Mouse (Mus musculus): Measurements from ENCODE around the gene Dhx32. TPM values are rescaled to one million over a fixed set of nuclear protein-coding genes. Genes with fewer than 3 reads are reported as not detected.
A peak's percentile ranks its signal among the peaks of the same experiment; 100 is the strongest.

The Dhx32 gene
- polyA plus RNA-seq (2014; fragmentation: Nextera tagmentation; extraction: Ambion mirVana), result 55.1 and 56.9 TPM in 2 replicates

GRCm38 (mm10) chr7:133782717-133783435 is at the start of gene Dhx32:
Gene Dhx32 (minus strand): TSS chr7:133782726.
- no peak within 1 kb of the TSS for H3K9ac ChIP-seq (ENCODE audit: low read length)
- no peak within 1 kb of the TSS for H3K4me2 ChIP-seq (ENCODE audit: low read length)
- H3K9me3 ChIP-seq (replicated peaks; ENCODE audit: control insufficient read depth, low read length), result no peaks in the 10 kb centered on the region
- DNase-seq (ENCODE audit: low spot score) (peak; percentile 87), ATAC-seq (0 out of 2 replicates have a peak, but pooled peaks have one; percentile 57)
- H3K27ac ChIP-seq (ENCODE audit: low read depth, low read length), result no peak within 1 kb of the TSS
- no peaks in the 10 kb centered on the region for H3K4me1 ChIP-seq (ENCODE audit: control insufficient read depth, insufficient read depth, low read length)
- no peak within 1 kb of the TSS for H3K4me3 ChIP-seq (ENCODE audit: low read depth, low read length)
- 23% methylated on average over 18 of the region's 18 CpGs for WGBS
- H3K27me3 ChIP-seq (replicated peaks; ENCODE audit: control insufficient read depth, insufficient read depth, low read length), result no peaks in the 10 kb centered on the region
- H3K36me3 ChIP-seq (ENCODE audit: control insufficient read depth, insufficient read depth, low read length), result no peaks in the 10 kb centered on the region

GRCm38 (mm10) chr7:133829579-133829978 is 47.1 kb upstream of the Dhx32 start:
- Histone ChIP-seq H3K4me2 (ENCODE audit: low read length) (no peak overlapping the region), H3K4me3 (ENCODE audit: low read depth, low read length) (no peak overlapping the region), H3K27ac (ENCODE audit: low read depth, low read length) (no peak overlapping the region), H3K9me3 (replicated peaks; ENCODE audit: control insufficient read depth, low read length) (no peaks in the 10 kb centered on the region), H3K9ac (ENCODE audit: low read length) (no peak overlapping the region), H3K36me3 (ENCODE audit: control insufficient read depth, insufficient read depth, low read length) (no peaks in the 10 kb centered on the region), H3K27me3 (replicated peaks; ENCODE audit: control insufficient read depth, insufficient read depth, low read length) (no peaks in the 10 kb centered on the region), H3K4me1 (ENCODE audit: control insufficient read depth, insufficient read depth, low read length) (no peaks in the 10 kb centered on the region)
- 73% methylated on average over 7 of the region's 7 CpGs for WGBS
- DNase-seq (ENCODE audit: low spot score), result no peak
- ATAC-seq, result no peak

DNA sequence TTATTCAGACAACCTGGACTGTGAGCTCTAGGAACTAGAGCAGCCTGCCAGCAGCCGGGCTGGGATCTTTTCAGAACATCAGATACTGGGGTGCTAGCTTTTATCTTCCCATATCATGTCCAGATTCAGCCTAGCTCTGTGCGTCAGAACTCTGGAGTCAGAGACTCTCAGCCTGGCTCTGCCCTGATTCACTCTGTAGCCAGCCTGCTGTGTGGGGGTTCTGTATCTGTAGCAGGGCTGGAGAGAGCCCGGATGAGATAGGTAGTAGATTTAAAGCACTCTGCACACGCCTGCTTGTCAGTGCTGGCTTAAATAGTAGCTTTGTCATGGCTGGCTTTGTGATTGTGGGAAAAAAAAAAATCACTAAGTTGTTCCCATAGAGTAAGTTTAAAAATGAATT is 46.0 kb upstream of the Dhx32 start:
- Histone ChIP-seq H3K27ac (ENCODE audit: low read depth, low read length) (no peak overlapping the region), H3K9ac (ENCODE audit: low read length) (no peak overlapping the region), H3K4me3 (ENCODE audit: low read depth, low read length) (no peak overlapping the region), H3K4me2 (ENCODE audit: low read length) (no peak overlapping the region), H3K4me1 (ENCODE audit: control insufficient read depth, insufficient read depth, low read length) (no peaks in the 10 kb centered on the region), H3K27me3 (replicated peaks; ENCODE audit: control insufficient read depth, insufficient read depth, low read length) (no peaks in the 10 kb centered on the region), H3K36me3 (ENCODE audit: control insufficient read depth, insufficient read depth, low read length) (no peaks in the 10 kb centered on the region), H3K9me3 (replicated peaks; ENCODE audit: control insufficient read depth, low read length) (0 out of 2 replicates have a peak, but pooled peaks cover 3% of the 10 kb centered on the region)
- WGBS, result 42% methylated on average over 4 of the region's 4 CpGs
- no peak for ATAC-seq
- DNase-seq (ENCODE audit: low spot score), result no peak

DNA sequence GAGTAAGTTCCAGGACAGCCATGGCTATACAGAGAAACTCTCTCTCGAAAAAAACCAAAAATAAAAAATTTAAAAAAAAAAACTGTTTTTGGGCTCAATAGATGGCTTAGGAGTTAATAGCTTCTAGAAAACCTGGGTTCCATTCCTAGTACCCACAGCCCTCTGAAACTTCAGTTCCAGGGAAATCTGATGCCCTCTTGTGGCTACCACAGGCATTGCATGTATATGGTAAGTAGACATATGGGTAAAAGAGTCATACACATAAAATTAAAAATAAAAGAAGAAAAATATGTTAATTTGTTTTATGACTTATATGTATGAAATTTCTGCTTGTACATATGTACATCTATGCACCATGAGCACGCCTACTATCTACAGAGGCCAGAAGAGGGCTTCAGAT is 42.1 kb upstream of the Dhx32 start:
- no peaks in the 10 kb centered on the region for H3K4me1 ChIP-seq (ENCODE audit: control insufficient read depth, insufficient read depth, low read length)
- WGBS, result 94% methylated on average over 2 of the region's 2 CpGs
- no peaks in the 10 kb centered on the region for H3K27me3 ChIP-seq (replicated peaks; ENCODE audit: control insufficient read depth, insufficient read depth, low read length)

DNA sequence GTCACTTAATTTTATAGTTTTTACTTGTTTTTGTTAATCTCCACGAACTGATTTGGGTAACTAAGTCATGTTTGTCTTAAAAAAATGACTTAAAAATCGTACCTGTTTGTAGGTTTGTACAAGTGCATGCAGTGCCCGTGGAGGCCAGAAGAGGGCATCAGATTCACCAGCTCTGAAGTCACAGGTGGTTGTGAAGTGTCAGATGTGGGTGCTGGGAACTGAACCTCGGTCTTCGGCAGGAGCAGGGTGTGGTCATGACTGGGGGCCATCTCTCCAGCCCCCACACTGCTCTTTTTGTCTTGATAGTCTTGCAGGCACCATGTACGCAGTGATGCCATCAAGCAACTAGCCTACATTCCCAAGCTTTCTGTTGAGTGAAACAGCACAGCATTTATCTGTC is 41.2 kb upstream of the Dhx32 start:
- H3K4me1 ChIP-seq (ENCODE audit: control insufficient read depth, insufficient read depth, low read length), result no peaks in the 10 kb centered on the region
- DNase-seq (ENCODE audit: low spot score), result no peak
- no peak overlapping the region for H3K9ac ChIP-seq (ENCODE audit: low read length)
- H3K9me3 ChIP-seq (replicated peaks; ENCODE audit: control insufficient read depth, low read length), result 0 out of 2 replicates have a peak, but pooled peaks cover 3% of the 10 kb centered on the region
- H3K4me3 ChIP-seq (ENCODE audit: low read depth, low read length), result no peak overlapping the region
- H3K27me3 ChIP-seq (replicated peaks; ENCODE audit: control insufficient read depth, insufficient read depth, low read length), result no peaks in the 10 kb centered on the region
- 89% methylated on average over 6 of the region's 6 CpGs for WGBS
- H3K27ac ChIP-seq (ENCODE audit: low read depth, low read length), result no peak overlapping the region
- H3K4me2 ChIP-seq (ENCODE audit: low read length), result no peak overlapping the region
- no peak for ATAC-seq
- no peaks in the 10 kb centered on the region for H3K36me3 ChIP-seq (ENCODE audit: control insufficient read depth, insufficient read depth, low read length)

More for the DNA sequence above, 42.1 kb upstream of the Dhx32 start:
- Histone ChIP-seq H3K36me3 (ENCODE audit: control insufficient read depth, insufficient read depth, low read length) (no peaks in the 10 kb centered on the region), H3K9ac (ENCODE audit: low read length) (no peak overlapping the region), H3K4me2 (ENCODE audit: low read length) (no peak overlapping the region), H3K9me3 (replicated peaks; ENCODE audit: control insufficient read depth, low read length) (0 out of 2 replicates have a peak, but pooled peaks cover 3% of the 10 kb centered on the region), H3K27ac (ENCODE audit: low read depth, low read length) (no peak overlapping the region), H3K4me3 (ENCODE audit: low read depth, low read length) (no peak overlapping the region)
- ATAC-seq (no peak), DNase-seq (ENCODE audit: low spot score) (no peak)

DNA sequence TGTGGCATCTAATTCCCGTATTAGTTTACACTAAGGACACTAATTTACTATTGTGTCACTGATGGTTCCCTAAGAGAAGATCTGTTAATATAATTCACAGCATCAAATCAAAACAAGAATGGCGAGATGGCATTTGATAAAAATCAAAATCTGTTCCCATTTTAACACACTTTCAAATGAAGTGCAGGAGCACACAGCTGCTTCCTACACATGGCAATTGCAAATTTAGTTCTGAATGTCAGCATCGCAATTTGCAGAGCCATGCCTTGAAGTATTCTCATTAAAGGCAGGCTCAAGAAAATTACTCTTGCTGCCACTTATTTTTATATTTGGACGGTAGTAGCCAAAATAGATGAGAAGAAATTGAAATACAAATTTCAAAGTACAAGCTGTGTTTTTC is 30.8 kb upstream of the Dhx32 start:
- Histone ChIP-seq H3K27ac (ENCODE audit: low read depth, low read length) (no peak overlapping the region), H3K4me1 (ENCODE audit: control insufficient read depth, insufficient read depth, low read length) (no peaks in the 10 kb centered on the region), H3K9me3 (replicated peaks; ENCODE audit: control insufficient read depth, low read length) (no peaks in the 10 kb centered on the region), H3K27me3 (replicated peaks; ENCODE audit: control insufficient read depth, insufficient read depth, low read length) (no peaks in the 10 kb centered on the region), H3K9ac (ENCODE audit: low read length) (no peak overlapping the region), H3K36me3 (ENCODE audit: control insufficient read depth, insufficient read depth, low read length) (no peaks in the 10 kb centered on the region), H3K4me2 (ENCODE audit: low read length) (no peak overlapping the region), H3K4me3 (ENCODE audit: low read depth, low read length) (no peak overlapping the region)
- DNase-seq (ENCODE audit: low spot score), result peak; percentile 43
- no peak for ATAC-seq
- WGBS, result 74% methylated on average over 4 of the region's 4 CpGs

DNA sequence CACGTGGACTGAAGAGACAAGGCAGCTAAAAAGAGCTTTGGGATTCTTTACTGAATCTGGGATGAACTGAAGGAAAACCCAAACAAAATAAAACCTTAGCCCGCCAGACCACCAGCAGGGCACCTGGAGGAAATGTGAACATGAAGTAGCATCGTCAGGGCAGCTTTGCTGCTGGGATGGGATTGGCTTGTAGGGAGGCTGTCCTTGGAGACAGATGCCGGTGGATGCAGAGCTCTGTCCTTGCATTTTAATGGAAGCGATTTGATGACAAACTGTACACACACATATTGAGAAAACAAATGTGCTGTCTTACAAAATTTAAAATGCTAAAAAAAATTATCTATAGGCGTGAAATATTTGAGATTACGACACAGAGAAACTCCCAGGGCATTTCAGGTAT is 30.4 kb upstream of the Dhx32 start:
- Histone ChIP-seq H3K9me3 (replicated peaks; ENCODE audit: control insufficient read depth, low read length) (no peaks in the 10 kb centered on the region), H3K4me3 (ENCODE audit: low read depth, low read length) (no peak overlapping the region), H3K4me1 (ENCODE audit: control insufficient read depth, insufficient read depth, low read length) (no peaks in the 10 kb centered on the region), H3K27me3 (replicated peaks; ENCODE audit: control insufficient read depth, insufficient read depth, low read length) (no peaks in the 10 kb centered on the region), H3K9ac (ENCODE audit: low read length) (no peak overlapping the region), H3K27ac (ENCODE audit: low read depth, low read length) (0 out of 2 replicates have a peak overlapping the region, but pooled peaks have one; percentile 27), H3K36me3 (ENCODE audit: control insufficient read depth, insufficient read depth, low read length) (no peaks in the 10 kb centered on the region), H3K4me2 (ENCODE audit: low read length) (no peak overlapping the region)
- WGBS, result 68% methylated on average over 7 of the region's 7 CpGs
- ATAC-seq, result no peak
- no peak for DNase-seq (ENCODE audit: low spot score)

- Histone ChIP-seq H3K9me3 (replicated peaks; ENCODE audit: control insufficient read depth, low read length) (no peaks in the 10 kb centered on the region), H3K4me3 (ENCODE audit: low read depth, low read length) (no peak overlapping the region), H3K27ac (ENCODE audit: low read depth, low read length) (no peak overlapping the region), H3K4me2 (ENCODE audit: low read length) (no peak overlapping the region), H3K4me1 (ENCODE audit: control insufficient read depth, insufficient read depth, low read length) (no peaks in the 10 kb centered on the region), H3K27me3 (replicated peaks; ENCODE audit: control insufficient read depth, insufficient read depth, low read length) (no peaks in the 10 kb centered on the region), H3K36me3 (ENCODE audit: control insufficient read depth, insufficient read depth, low read length) (no peaks in the 10 kb centered on the region), H3K9ac (ENCODE audit: low read length) (no peak overlapping the region)
- peak; percentile 77 for DNase-seq (ENCODE audit: low spot score)
- 48% methylated on average over 7 of the region's 7 CpGs for WGBS
- no peak for ATAC-seq
Observed at GRCm38 (mm10) chr7:133805614-133806175, 23.2 kb upstream of the Dhx32 start.

DNA sequence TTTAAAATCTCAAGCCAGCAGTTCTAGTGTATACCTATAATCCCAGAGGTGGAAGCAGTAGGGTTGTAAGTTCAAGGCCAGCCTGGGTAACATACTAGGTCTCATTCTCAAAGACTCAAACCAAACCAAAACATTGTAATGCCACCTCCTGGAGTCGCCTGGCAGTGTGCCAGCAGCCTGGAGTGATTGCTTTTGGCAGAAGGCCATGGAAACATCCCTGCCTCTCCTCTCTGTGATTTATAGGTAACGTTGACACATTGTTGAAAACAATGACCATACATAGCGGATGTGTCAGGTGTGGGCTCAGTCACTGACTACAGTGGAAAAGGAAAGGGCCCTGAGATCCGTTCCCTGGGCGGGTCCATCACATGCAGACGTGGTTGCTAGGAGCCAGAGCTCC is 19.3 kb upstream of the Dhx32 start:
- no peak for ATAC-seq
- Histone ChIP-seq H3K36me3 (ENCODE audit: control insufficient read depth, insufficient read depth, low read length) (no peaks in the 10 kb centered on the region), H3K4me3 (ENCODE audit: low read depth, low read length) (no peak overlapping the region), H3K27me3 (replicated peaks; ENCODE audit: control insufficient read depth, insufficient read depth, low read length) (no peaks in the 10 kb centered on the region), H3K4me1 (ENCODE audit: control insufficient read depth, insufficient read depth, low read length) (no peaks in the 10 kb centered on the region), H3K27ac (ENCODE audit: low read depth, low read length) (no peak overlapping the region), H3K9ac (ENCODE audit: low read length) (no peak overlapping the region), H3K9me3 (replicated peaks; ENCODE audit: control insufficient read depth, low read length) (no peaks in the 10 kb centered on the region), H3K4me2 (ENCODE audit: low read length) (no peak overlapping the region)
- no peak for DNase-seq (ENCODE audit: low spot score)
- 47% methylated on average over 6 of the region's 6 CpGs for WGBS
